Mouse (Mus musculus) intestine, embryonic 14.5 days (tissue): ENCODE measurements at regions not wholly inside any gene's neighbourhood (a gene's known extent, or its start where the extent isn't known, plus 50 kb on each side); places are given as distances from the start of the nearest gene placed in this dataset.

Experiments used
- ATAC-seq: fragments of 200-750 bp; cut with Nextera tagmentation; replicated peaks from 2 replicates; pipeline ENCODE4 v1.8.0; 2017; ENCODE audit warnings: low read depth, moderate number of reproducible peaks, moderate TSS enrichment, moderate library complexity; ENCODE audit not compliant: low FRiP score, low TSS enrichment
- DNase-seq: peaks from one replicate; pipeline ENCODE4 v3.0.0-alpha.2; 2018; ENCODE audit warnings: low spot score
- H3K27ac ChIP-seq: fragments of 300-500 bp; sonication (generic); 2 replicates; pipeline ENCODE4 v1.5.1; 2014; ENCODE audit warnings: low read depth, mild to moderate bottlenecking, control low read depth
- H3K27me3 ChIP-seq: fragments of 300-500 bp; sonication (generic); replicated peaks from 2 replicates; pipeline ENCODE4 v1.6.1; 2014; ENCODE audit warnings: low read length, control low read depth; ENCODE audit not compliant: control insufficient read depth, insufficient read depth
- H3K36me3 ChIP-seq: fragments of 300-500 bp; sonication (generic); 2 replicates; pipeline ENCODE4 v1.6.1; 2014; ENCODE audit warnings: low read length, control low read depth; ENCODE audit not compliant: control insufficient read depth, insufficient read depth
- H3K4me1 ChIP-seq: fragments of 300-500 bp; sonication (generic); replicated peaks from 2 replicates; pipeline ENCODE4 v1.6.1; 2014; ENCODE audit warnings: low read length, control low read depth, mixed read lengths; ENCODE audit not compliant: control insufficient read depth, insufficient read depth
- H3K4me2 ChIP-seq: fragments of 300-500 bp; sonication (generic); 2 replicates; pipeline ENCODE4 v1.6.1; 2014; ENCODE audit warnings: low read length
- H3K4me3 ChIP-seq: fragments of 300-500 bp; sonication (generic); 2 replicates; pipeline ENCODE4 v1.5.1; 2014; ENCODE audit warnings: low read depth, low read length, control low read depth, mixed read lengths
- H3K9ac ChIP-seq: fragments of 300-500 bp; sonication (generic); 2 replicates; pipeline ENCODE4 v1.6.1; 2014; ENCODE audit warnings: mild to moderate bottlenecking, low read length
- H3K9me3 ChIP-seq: fragments of 300-500 bp; sonication (generic); 2 replicates; pipeline ENCODE4 v1.6.1; 2016; ENCODE audit warnings: low read length, control low read depth; ENCODE audit not compliant: control insufficient read depth
- WGBS: fragments of 180-500 bp; shearing (Covaris S2); extraction: QIAGEN DNeasy Blood & Tissue Kit; methylation state at CpG from one replicate; pipeline ENCODE4 v1.1.7; 2014; 5-methylcytosine and 5-hydroxymethylcytosine counted together

DNA sequence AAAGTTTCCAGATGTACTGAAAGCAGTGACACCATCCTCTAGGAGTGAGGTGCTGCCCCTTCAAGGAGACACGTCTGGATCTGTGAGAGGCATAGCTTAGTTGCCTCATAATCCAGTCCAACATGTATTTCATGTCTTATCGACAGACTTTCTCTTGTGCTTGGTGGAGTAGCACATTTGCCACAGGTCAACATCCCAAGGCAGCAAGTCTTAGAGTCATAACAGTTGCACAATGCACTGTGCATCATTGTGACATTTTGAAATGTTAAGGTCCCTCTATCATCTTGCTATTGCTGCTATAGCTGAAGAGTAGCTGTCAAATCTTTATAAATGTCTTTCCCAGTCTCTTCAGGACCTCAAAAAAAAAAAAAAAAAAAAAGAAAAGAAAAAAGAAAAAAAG lies 905.6 kb downstream of the Gsdmc2 start:
- Histone ChIP-seq H3K4me2 (no peak overlapping the region), H3K36me3 (no peaks in the 10 kb centered on the region), H3K27ac (no peak overlapping the region), H3K9ac (no peak overlapping the region), H3K9me3 (no peaks in the 10 kb centered on the region), H3K27me3 (no peaks in the 10 kb centered on the region), H3K4me1 (peaks cover 10% of the 10 kb centered on the region), H3K4me3 (no peak overlapping the region)
- WGBS = 61% methylated on average over 2 of the region's 2 CpGs
- DNase-seq = no peak
- ATAC-seq = no peak

DNA sequence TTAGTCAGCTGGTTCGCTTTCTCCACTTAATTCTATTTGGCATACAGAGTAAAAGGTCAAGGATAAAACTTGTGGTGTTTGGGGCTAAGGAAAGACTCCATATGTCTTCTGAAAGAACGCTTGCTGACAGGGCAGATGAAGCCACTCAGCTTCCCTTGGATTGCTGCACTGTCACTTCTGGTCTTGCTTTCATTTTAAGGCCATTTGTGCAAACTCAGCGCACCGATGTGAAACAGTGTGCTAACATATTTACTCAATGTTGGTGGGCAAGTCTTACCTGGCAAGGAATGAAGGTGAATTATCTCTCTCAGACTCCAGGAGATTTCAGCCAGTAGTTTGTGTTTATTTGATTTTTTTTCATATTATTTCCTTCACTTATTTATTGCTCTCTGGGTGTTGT lies 907.2 kb downstream of the Gsdmc2 start:
- H3K9ac ChIP-seq = no peak overlapping the region
- H3K4me3 ChIP-seq = no peak overlapping the region
- no peak for DNase-seq
- no peak overlapping the region for H3K27ac ChIP-seq
- ATAC-seq = no peak
- H3K36me3 ChIP-seq = no peaks in the 10 kb centered on the region
- no peak overlapping the region for H3K4me2 ChIP-seq
- no peaks in the 10 kb centered on the region for H3K9me3 ChIP-seq
- 78% methylated on average over 4 of the region's 4 CpGs for WGBS
- no peaks in the 10 kb centered on the region for H3K27me3 ChIP-seq
- peaks cover 14% of the 10 kb centered on the region for H3K4me1 ChIP-seq

DNA sequence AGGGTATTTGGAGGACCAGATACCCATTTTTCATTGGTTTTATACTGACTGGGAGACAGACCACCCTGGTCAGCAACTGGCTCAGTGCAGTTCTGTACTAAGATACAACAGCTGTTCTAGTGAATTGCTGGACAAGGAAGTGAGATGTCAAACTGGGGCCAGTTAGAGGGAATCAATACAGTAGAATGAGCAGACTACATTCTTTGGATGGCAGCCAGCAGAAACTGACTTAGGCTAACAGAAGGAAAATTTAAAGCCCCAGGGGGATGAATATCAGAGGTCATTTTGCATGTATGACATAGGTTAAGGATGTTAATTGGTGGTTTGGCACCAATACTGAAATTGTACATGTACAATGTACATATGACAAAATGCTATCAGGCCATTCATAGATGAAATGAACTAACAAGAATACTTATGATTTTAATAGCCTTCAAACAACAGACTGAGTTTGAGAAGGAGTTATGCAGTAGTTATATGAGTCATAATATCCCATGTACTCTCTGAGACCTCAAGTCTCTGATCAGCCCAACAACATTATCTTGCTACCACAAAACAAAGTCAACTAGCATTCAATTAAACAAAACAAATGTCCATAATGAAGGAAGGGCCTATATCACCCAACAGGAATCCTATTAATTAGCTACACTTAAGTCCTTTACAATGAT lies 910.3 kb downstream of the Gsdmc2 start:
- no peak overlapping the region; the same call in 1 of the 2 replicates for H3K27ac ChIP-seq
- H3K9me3 ChIP-seq = no peaks in the 10 kb centered on the region
- H3K9ac ChIP-seq = no peak overlapping the region
- no peak overlapping the region for H3K4me2 ChIP-seq
- peaks cover 14% of the 10 kb centered on the region for H3K4me1 ChIP-seq
- DNase-seq (peak; percentile 54), ATAC-seq (0 out of 2 replicates have a peak, but pooled peaks have one; percentile 74)
- no peak overlapping the region for H3K4me3 ChIP-seq
- H3K36me3 ChIP-seq = no peaks in the 10 kb centered on the region
- no peaks in the 10 kb centered on the region for H3K27me3 ChIP-seq

DNA sequence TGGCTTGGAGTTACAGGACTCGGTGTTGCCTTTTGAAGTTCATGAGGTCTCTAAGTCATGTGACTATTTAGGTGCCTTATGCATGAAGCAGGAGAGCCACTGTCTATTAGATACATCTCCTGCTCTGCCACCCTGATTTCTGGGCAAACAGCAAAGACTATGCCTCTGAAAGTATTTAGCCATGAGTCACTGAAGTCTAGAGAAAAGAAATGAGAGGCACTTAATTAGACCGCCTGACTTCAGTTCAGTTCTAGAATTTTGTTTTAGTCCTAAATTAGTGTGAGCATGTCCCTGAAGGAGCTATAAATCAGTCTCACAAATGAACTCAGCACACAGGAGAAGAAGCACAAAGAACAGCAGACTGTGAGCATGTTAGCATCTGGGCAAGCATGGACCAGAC lies 924.5 kb downstream of the Gsdmc2 start:
- Histone ChIP-seq H3K4me2 (no peak overlapping the region), H3K4me1 (no peaks in the 10 kb centered on the region), H3K27ac (peak overlapping the region; percentile 1; the same call in 1 of the 2 replicates), H3K36me3 (no peaks in the 10 kb centered on the region), H3K27me3 (no peaks in the 10 kb centered on the region), H3K9me3 (no peaks in the 10 kb centered on the region), H3K4me3 (no peak overlapping the region), H3K9ac (no peak overlapping the region)
- ATAC-seq = no peak
- DNase-seq = no peak
- 67% methylated on average over 2 of the region's 2 CpGs for WGBS

DNA sequence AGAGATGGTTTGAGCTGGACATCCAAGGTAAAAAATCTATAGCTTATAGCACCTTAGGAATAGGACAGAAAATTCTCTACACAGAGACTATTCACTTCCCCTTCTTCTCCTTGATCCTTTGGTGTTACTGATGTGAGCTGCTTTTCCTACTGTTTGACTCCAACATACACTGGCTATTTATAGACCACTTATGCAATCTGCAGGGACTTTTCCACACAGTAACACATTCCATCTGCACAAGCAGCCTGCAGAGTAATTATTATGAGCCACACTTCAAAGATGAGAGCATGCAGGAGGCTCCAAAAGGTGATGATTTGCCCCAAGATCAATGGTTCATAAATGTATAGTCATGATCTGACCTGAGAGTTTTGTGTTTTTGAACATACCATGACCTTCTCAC lies 925.7 kb downstream of the Gsdmc2 start:
- no peak for DNase-seq
- no peak for ATAC-seq
- H3K27ac ChIP-seq = no peak overlapping the region

DNA sequence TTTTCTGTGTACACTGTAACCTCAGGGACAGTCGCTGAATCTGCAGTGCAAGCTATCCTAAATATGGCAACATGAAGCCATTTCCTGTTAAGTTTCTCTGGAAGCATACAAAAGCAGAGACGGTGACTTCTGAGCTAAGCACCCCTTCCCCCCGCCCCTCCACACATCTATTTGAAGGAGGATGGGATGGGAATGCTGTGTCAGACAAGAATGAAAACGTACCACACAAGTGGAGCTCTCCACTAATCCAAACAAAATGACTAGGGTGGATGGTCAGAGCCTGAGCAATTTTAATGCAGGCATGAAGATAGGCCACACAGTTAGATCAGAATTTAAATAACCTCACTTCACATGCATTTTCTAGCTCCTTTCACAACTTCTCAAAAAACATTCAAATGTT lies 936.6 kb downstream of the Gsdmc2 start:
- Histone ChIP-seq H3K27ac (peak overlapping the region; percentile 34; the same call in 1 of the 2 replicates), H3K4me3 (no peak overlapping the region), H3K4me2 (no peak overlapping the region), H3K27me3 (no peaks in the 10 kb centered on the region), H3K9ac (no peak overlapping the region), H3K9me3 (0 out of 2 replicates have a peak, but pooled peaks cover 2% of the 10 kb centered on the region), H3K36me3 (no peaks in the 10 kb centered on the region), H3K4me1 (peaks cover 8% of the 10 kb centered on the region; the same call in 1 of the 2 replicates)
- ATAC-seq = no peak
- 12% methylated on average over 4 of the region's 4 CpGs for WGBS
- DNase-seq = no peak

More for the DNA sequence above, 925.7 kb downstream of the Gsdmc2 start:
- H3K9me3 ChIP-seq = no peaks in the 10 kb centered on the region
- no peaks in the 10 kb centered on the region for H3K27me3 ChIP-seq
- no peak overlapping the region for H3K4me2 ChIP-seq
- no peak overlapping the region for H3K4me3 ChIP-seq
- H3K4me1 ChIP-seq = no peaks in the 10 kb centered on the region
- H3K9ac ChIP-seq = no peak overlapping the region
- H3K36me3 ChIP-seq = no peaks in the 10 kb centered on the region

DNA sequence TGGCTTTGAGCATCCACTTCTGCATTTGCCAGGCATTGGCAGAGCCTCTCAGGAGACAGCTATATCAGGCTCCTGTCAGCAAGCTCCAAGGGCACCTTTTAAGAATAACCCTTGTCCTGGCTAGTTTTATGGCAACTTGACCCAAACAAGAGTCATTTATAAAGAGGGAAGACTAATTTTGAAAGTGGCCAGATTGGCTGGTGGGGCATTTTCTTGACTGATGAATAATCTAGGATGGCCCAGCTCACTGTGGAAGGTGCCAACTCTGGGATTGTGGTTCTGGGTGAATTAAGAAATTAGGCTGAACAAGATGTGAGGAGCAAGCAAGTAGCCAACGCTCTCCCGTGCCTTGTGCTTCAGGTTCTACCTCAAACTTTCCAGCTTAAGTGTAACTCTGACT lies 937.8 kb downstream of the Gsdmc2 start:
- ATAC-seq (no peak), DNase-seq (no peak)
- no peak overlapping the region for H3K4me2 ChIP-seq

DNA sequence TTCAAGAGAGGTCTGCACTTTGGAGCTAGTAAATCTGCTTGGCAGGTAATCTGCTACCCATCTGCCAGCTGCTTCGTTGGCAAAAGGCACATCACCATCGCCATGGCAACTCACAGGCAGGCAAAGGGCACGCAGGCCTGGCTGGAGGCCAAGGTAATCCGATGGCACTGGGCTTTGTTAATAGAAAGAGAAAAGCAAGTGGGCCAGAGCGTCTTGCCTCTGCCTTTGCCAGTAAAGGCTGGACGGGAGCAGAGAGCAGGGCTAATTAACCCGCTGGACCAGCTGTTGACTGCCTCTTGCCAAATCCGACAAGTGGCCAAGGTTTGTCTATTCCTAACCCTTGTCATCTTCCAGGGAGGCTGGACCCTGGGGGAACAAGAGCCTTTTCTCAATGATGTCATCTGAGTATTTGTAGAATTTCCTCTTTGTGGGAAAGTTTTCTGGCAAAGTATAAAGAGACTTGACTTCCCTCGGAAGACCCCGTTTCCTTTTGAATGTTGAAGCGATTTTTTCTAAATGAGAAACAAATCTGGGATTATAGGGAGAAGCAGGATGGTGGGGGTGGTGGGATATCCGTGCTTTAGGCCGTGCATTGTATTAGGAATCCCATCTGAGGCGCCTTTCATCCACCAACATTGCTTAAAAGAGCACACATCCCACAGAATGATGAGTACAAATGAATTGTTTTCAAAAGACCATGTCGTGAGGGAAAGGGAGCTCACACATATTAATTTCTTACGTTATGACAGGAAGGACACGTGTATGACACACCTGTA lies 941.7 kb downstream of the Gsdmc2 start:
- Histone ChIP-seq H3K4me1 (peaks cover 15% of the 10 kb centered on the region), H3K36me3 (no peaks in the 10 kb centered on the region), H3K4me2 (no peak overlapping the region; the same call in 1 of the 2 replicates), H3K9ac (no peak overlapping the region), H3K27ac (0 out of 2 replicates have a peak overlapping the region, but pooled peaks have one; percentile 4), H3K27me3 (no peaks in the 10 kb centered on the region), H3K4me3 (no peak overlapping the region), H3K9me3 (no peaks in the 10 kb centered on the region)
- DNase-seq = peak; percentile 74
- ATAC-seq = no peak; the same call in 1 of the 2 replicates
- WGBS = 41% methylated on average over 17 of the region's 17 CpGs

More for the DNA sequence above, 937.8 kb downstream of the Gsdmc2 start:
- 97% methylated on average over 2 of the region's 2 CpGs for whole genome bisulfite sequencing
- Histone ChIP-seq H3K9me3 (0 out of 2 replicates have a peak, but pooled peaks cover 2% of the 10 kb centered on the region), H3K36me3 (no peaks in the 10 kb centered on the region), H3K4me1 (peaks cover 15% of the 10 kb centered on the region), H3K9ac (no peak overlapping the region), H3K27ac (no peak overlapping the region), H3K4me3 (no peak overlapping the region), H3K27me3 (no peaks in the 10 kb centered on the region)
